Mouse (Mus musculus) lung, embryonic 16.5 days (tissue): ENCODE measurements around the gene Macf1. TPM values are rescaled to one million over a fixed set of nuclear protein-coding genes. Genes with fewer than 3 reads are reported as not detected.
A peak's percentile ranks its signal among the peaks of the same experiment; 100 is the strongest.

ENCODE experiments used
- ATAC-seq: fragments of 200-750 bp; cut with Nextera tagmentation; 2 replicates; pipeline ENCODE4 v1.8.0; 2017; ENCODE audit warnings: low read depth, mild to moderate bottlenecking, moderate library complexity
- H3K27ac ChIP-seq: fragments of 300-500 bp; sonication (generic); 2 replicates; pipeline ENCODE4 v1.5.1; 2014; ENCODE audit warnings: mild to moderate bottlenecking, control low read depth, low read length
- H3K27me3 ChIP-seq: fragments of 300-500 bp; sonication (generic); 2 replicates; pipeline ENCODE4 v1.6.1; 2014; ENCODE audit warnings: low read depth, low read length, mixed read lengths; ENCODE audit not compliant: control insufficient read depth, insufficient read depth
- H3K36me3 ChIP-seq: fragments of 300-500 bp; sonication (generic); 2 replicates; pipeline ENCODE4 v1.6.1; 2014; ENCODE audit warnings: low read length; ENCODE audit not compliant: control insufficient read depth, insufficient read depth
- H3K4me1 ChIP-seq: fragments of 300-500 bp; sonication (generic); replicated peaks from 2 replicates; pipeline ENCODE4 v1.6.1; 2014; ENCODE audit warnings: low read length, mixed read lengths; ENCODE audit not compliant: control insufficient read depth, insufficient read depth
- H3K4me2 ChIP-seq: fragments of 300-500 bp; sonication (generic); 2 replicates; pipeline ENCODE4 v1.6.1; 2014; ENCODE audit warnings: low read depth, low read length, control low read depth
- H3K4me3 ChIP-seq: fragments of 300-500 bp; sonication (generic); 2 replicates; pipeline ENCODE4 v1.5.1; 2014; ENCODE audit warnings: mild to moderate bottlenecking, low read length, control low read depth
- H3K9ac ChIP-seq: fragments of 300-500 bp; sonication (generic); 2 replicates; pipeline ENCODE4 v1.6.1; 2014; ENCODE audit warnings: low read length, control low read depth
- H3K9me3 ChIP-seq: fragments of 300-500 bp; sonication (generic); 2 replicates; pipeline ENCODE4 v1.6.1; 2016; ENCODE audit warnings: low read length; ENCODE audit not compliant: control insufficient read depth
- WGBS: fragments of 180-500 bp; shearing (Covaris S2); extraction: QIAGEN DNeasy Blood & Tissue Kit; methylation state at CpG from one replicate; pipeline ENCODE4 v1.1.7; 2014; 5-methylcytosine and 5-hydroxymethylcytosine counted together
- polyA plus RNA-seq: library from polyadenylated mRNA; unstranded; fragments of >200 nt; fragmentation: Nextera tagmentation; extraction: Ambion mirVana; gene quantifications from 2 replicates; pipeline ENCODE4 v1.2.1, GENCODE M21; 2015

The Macf1 gene
- polyA plus RNA-seq, 1 experiment from 2014 or later, result 77.8 TPM

DNA sequence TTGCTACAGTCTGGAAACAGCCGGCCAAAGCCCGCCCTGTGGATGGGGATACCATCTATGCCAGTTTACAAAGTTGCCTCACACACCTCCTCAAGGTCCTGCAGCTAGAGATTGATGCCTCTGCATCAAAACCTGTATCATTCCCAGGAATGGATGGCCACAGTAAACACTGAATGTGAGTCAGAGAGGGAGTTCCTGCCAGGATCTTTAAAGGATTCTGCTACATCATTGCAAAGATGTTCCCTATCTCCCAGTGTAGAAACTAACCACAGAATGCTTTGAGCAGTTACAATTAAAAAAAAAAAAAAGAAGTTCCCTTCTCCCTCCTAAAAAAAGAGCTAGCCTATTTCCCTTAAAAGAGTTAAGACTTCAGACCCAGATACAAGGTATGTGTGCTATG is 21.2 kb upstream of the Macf1 start:
- no peaks in the 10 kb centered on the region for H3K27me3 ChIP-seq
- no peak for ATAC-seq
- WGBS, result 82% methylated on average over 2 of the region's 2 CpGs
- H3K9me3 ChIP-seq, result no peaks in the 10 kb centered on the region
- H3K4me1 ChIP-seq, result no peaks in the 10 kb centered on the region
- H3K27ac ChIP-seq, result no peak overlapping the region
- no peak overlapping the region for H3K9ac ChIP-seq
- no peaks in the 10 kb centered on the region for H3K36me3 ChIP-seq
- no peak overlapping the region for H3K4me3 ChIP-seq
- no peak overlapping the region for H3K4me2 ChIP-seq

GRCm38 (mm10) chr4:123693384-123693783 is 9.2 kb upstream of the Macf1 start:
- Histone ChIP-seq H3K27ac (no peak overlapping the region), H3K36me3 (no peaks in the 10 kb centered on the region), H3K9ac (no peak overlapping the region), H3K4me3 (no peak overlapping the region), H3K9me3 (no peaks in the 10 kb centered on the region), H3K27me3 (no peaks in the 10 kb centered on the region), H3K4me2 (no peak overlapping the region), H3K4me1 (no peaks in the 10 kb centered on the region)
- no peak for ATAC-seq
- WGBS, result 84% methylated on average over 12 of the region's 12 CpGs

GRCm38 (mm10) chr4:123692071-123692470 is 7.9 kb upstream of the Macf1 start:
- Histone ChIP-seq H3K9ac (no peak overlapping the region), H3K9me3 (no peaks in the 10 kb centered on the region), H3K27ac (no peak overlapping the region), H3K4me1 (no peaks in the 10 kb centered on the region), H3K27me3 (no peaks in the 10 kb centered on the region), H3K4me3 (no peak overlapping the region), H3K4me2 (no peak overlapping the region), H3K36me3 (no peaks in the 10 kb centered on the region)
- 78% methylated on average over 3 of the region's 3 CpGs for WGBS
- ATAC-seq, result no peak

DNA sequence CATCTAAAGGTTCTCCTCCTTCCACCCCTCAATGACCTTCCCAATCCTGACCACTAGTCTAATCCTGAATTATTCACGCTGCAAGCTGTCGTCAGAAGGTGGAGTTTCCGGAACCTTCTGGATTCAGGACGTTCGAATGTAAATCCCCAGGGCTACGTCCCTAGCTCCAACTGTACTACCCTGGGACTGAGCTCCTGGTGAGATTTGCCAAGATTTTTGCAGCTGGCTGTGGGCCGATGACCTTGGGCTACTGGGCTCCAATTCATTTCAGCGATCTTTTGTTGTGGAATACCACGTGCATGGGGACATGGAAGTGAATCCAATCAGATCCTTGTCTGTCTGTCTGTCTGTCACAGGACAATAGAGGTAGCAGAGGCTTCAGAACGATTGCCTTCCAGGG is 6.2 kb upstream of the Macf1 start:
- H3K4me3 ChIP-seq, result no peak overlapping the region
- WGBS, result 81% methylated on average over 10 of the region's 10 CpGs
- no peak overlapping the region for H3K9ac ChIP-seq
- ATAC-seq, result no peak
- H3K27ac ChIP-seq, result no peak overlapping the region
- H3K36me3 ChIP-seq, result no peaks in the 10 kb centered on the region
- no peaks in the 10 kb centered on the region for H3K9me3 ChIP-seq
- H3K27me3 ChIP-seq, result peaks cover 12% of the 10 kb centered on the region
- H3K4me2 ChIP-seq, result no peak overlapping the region
- H3K4me1 ChIP-seq, result peaks cover 7% of the 10 kb centered on the region; the same call in 1 of the 2 replicates

- ATAC-seq, result peak; percentile 72
Observed at GRCm38 (mm10) chr4:123687025-123687781, 3.0 kb upstream of the Macf1 start.

DNA sequence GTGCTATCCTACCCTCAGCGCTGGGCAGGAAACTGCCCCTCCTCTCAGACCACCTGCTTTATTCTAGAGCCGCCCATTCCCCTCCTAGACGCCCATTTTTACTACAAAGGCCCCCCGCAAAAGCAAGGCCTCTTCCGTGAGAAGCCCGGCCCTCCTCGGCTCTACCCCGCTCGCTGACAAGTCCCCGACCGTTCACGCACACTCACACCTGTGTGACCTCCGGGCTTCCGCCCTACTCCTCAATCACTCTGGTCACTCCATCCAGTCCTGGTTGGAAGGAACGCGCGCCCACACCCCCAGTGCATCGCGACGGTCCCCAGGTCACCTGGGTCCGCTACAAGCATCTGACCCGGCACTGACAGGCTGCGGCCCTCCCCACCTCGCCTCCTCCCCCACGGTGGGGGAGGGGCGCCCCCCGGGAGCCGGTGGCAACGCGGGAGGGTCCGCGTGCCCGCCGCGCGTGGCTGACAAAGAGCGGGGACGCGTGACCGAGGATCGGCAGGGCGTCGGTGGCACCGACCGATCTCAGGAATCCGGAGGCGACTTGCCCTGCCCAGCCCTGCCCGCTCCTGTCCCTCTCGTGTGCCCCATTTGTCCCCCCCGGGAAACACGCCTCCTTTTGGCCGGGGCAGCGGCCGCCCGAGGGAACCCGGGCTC is 2.3 kb upstream of the Macf1 start:
- H3K9ac ChIP-seq, result peak overlapping the region; percentile 75
- no peak overlapping the region; the same call in 1 of the 2 replicates for H3K27ac ChIP-seq
- peak; percentile 44 for ATAC-seq
- H3K27me3 ChIP-seq, result peaks cover 17% of the 10 kb centered on the region
- peak overlapping the region; percentile 100 for H3K4me2 ChIP-seq
- under 1% methylated on average over 51 of the region's 56 CpGs for WGBS
- H3K9me3 ChIP-seq, result no peaks in the 10 kb centered on the region
- H3K36me3 ChIP-seq, result no peaks in the 10 kb centered on the region
- H3K4me1 ChIP-seq, result peaks cover 7% of the 10 kb centered on the region; the same call in 1 of the 2 replicates
- peak overlapping the region; percentile 78 for H3K4me3 ChIP-seq

More at GRCm38 (mm10) chr4:123687025-123687781, 3.0 kb upstream of the Macf1 start:
- WGBS, result under 1% methylated on average over 59 of the region's 89 CpGs
- H3K4me1 ChIP-seq, result peaks cover 7% of the 10 kb centered on the region; the same call in 1 of the 2 replicates
- no peaks in the 10 kb centered on the region for H3K9me3 ChIP-seq
- peak overlapping the region; percentile 75 for H3K9ac ChIP-seq
- peaks cover 17% of the 10 kb centered on the region for H3K27me3 ChIP-seq
- H3K4me3 ChIP-seq, result peak overlapping the region; percentile 78
- peak overlapping the region; percentile 100 for H3K4me2 ChIP-seq
- peak overlapping the region; percentile 10; the same call in 1 of the 2 replicates for H3K27ac ChIP-seq
- no peaks in the 10 kb centered on the region for H3K36me3 ChIP-seq

- Histone ChIP-seq H3K4me3 (peak overlapping the region; percentile 78), H3K9me3 (no peaks in the 10 kb centered on the region), H3K4me2 (peak overlapping the region; percentile 100; the same call in 1 of the 2 replicates), H3K27ac (no peak overlapping the region), H3K4me1 (peaks cover 7% of the 10 kb centered on the region; the same call in 1 of the 2 replicates), H3K27me3 (peaks cover 17% of the 10 kb centered on the region), H3K36me3 (no peaks in the 10 kb centered on the region), H3K9ac (no peak overlapping the region)
- no peak for ATAC-seq
- WGBS, result 60% methylated on average over 8 of the region's 8 CpGs
Observed at GRCm38 (mm10) chr4:123685506-123686242, 1.5 kb upstream of the Macf1 start.

GRCm38 (mm10) chr4:123685046-123685445 is 886 bp upstream of the Macf1 start:
- H3K27ac ChIP-seq, result no peak overlapping the region
- H3K36me3 ChIP-seq, result no peaks in the 10 kb centered on the region
- ATAC-seq, result no peak
- peaks cover 7% of the 10 kb centered on the region; the same call in 1 of the 2 replicates for H3K4me1 ChIP-seq
- peaks cover 17% of the 10 kb centered on the region for H3K27me3 ChIP-seq
- WGBS, result 78% methylated on average over 7 of the region's 7 CpGs
- no peaks in the 10 kb centered on the region for H3K9me3 ChIP-seq
- no peak overlapping the region for H3K4me2 ChIP-seq
- H3K4me3 ChIP-seq, result no peak overlapping the region
- no peak overlapping the region for H3K9ac ChIP-seq

DNA sequence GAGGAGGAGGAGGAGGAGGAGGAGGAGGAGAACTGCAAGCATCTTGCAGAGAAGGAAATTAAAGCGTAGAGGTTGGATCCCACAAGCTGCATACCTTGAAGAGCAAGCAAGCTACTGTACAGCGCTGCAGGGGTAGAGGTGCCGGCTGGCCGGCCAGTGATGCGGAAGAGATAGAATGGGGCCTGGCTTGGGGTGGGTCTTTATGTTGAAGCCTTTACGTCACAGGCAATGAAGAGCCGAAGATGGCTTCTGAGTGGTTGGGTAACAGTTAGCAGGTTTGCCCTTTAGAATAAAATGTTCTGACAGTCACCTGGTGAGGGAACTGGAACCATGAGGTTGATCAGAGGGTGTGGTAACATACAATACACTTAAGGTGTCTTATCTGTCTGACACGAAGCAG is 1.9 kb downstream of the Macf1 start:
- no peak overlapping the region for H3K4me2 ChIP-seq
- H3K4me3 ChIP-seq, result no peak overlapping the region
- WGBS, result 84% methylated on average over 8 of the region's 8 CpGs
- ATAC-seq, result no peak
- peaks cover 17% of the 10 kb centered on the region for H3K27me3 ChIP-seq
- H3K9me3 ChIP-seq, result no peaks in the 10 kb centered on the region
- H3K9ac ChIP-seq, result no peak overlapping the region
- H3K27ac ChIP-seq, result no peak overlapping the region
- no peaks in the 10 kb centered on the region for H3K36me3 ChIP-seq
- peaks cover 7% of the 10 kb centered on the region; the same call in 1 of the 2 replicates for H3K4me1 ChIP-seq
